Mouse (Mus musculus) Patski (cell line): ENCODE measurements around the gene Zfp280b. TPM values are rescaled to one million over a fixed set of nuclear protein-coding genes. Genes with fewer than 3 reads are reported as not detected.
"Not testable (repeated sequence)": the region's sequence is repeated elsewhere in the genome, so short reads cannot be mapped to it uniquely, and the experiment has no call there.

Experiments
- ATAC-seq: fragments of 100-300 bp; one replicate; pipeline ENCODE4 v1.8.0; 2021
- CTCF ChIA-PET: fragments of 350-600 bp; sonication (Branson Sonifier 250); formaldehyde crosslinking; loops from one replicate; lab custom pipeline; 2022; ENCODE audit warnings: inconsistent platforms; lab: Charles Lee
- POLR2A ChIA-PET: fragments of 350-600 bp; sonication (Branson Sonifier 250); formaldehyde crosslinking; loops from one replicate; lab custom pipeline; 2022; ENCODE audit warnings: antibody characterized with exemption, inconsistent platforms; lab: Charles Lee
- DNase-seq: peaks from one replicate; pipeline ENCODE4 v3.0.0-alpha.2; 2011; ENCODE audit warnings: low read depth, low spot score
- H3K27me3 ChIP-seq: fragments of 371-371 bp; one replicate; pipeline ENCODE4 v1.5.1; 2021
- CTCF ChIP-seq: fragments of 100-300 bp; IDR thresholded peaks from one replicate; pipeline ENCODE4 v1.5.1; 2021
- in situ Hi-C: fragments of 300-500 bp; cut with MboI; formaldehyde crosslinking; loops from 3 replicates; pipeline ENCODE4 v1.11.1; 2018; ENCODE audit warnings: low pct_unique_long_range_greater_than_20kb, mixed read lengths
- polyA plus RNA-seq: library from polyadenylated mRNA; unstranded; gene quantifications from one replicate; pipeline ENCODE4 v1.2.3, GENCODE M21; 2021

Gene Zfp280b
- 8.9 TPM for polyA plus RNA-seq

- CTCF ChIA-PET = interaction anchor here (0.8 kb wide), 1 partner anchor 11 kb away, joined by 3 read pairs; no protein-coding TSS in a partner anchor
- in situ Hi-C loops = no loop called here
- POLR2A ChIA-PET = no interaction called here
- DNase-seq (peak; percentile 42), ATAC-seq (peak; percentile 97)
- H3K27me3 ChIP-seq = no peaks in the 10 kb centered on the region
- TF ChIP-seq CTCF = peak; percentile 96
Observed at GRCm38 (mm10) chr10:76032402-76033118, at the start of gene Zfp280b. Zfp280b (plus strand) TSS chr10:76032650.

GRCm38 (mm10) chr10:75990430-75991042 lies 41.9 kb upstream of the Zfp280b start:
- POLR2A ChIA-PET = interaction anchor here (0.7 kb wide), 1 partner anchor 130 kb away, joined by 3 read pairs; no protein-coding TSS in a partner anchor
- ATAC-seq (no peak), DNase-seq (no peak)
- in situ Hi-C loops = loop anchor here (25.0 kb wide), 1 partner anchor 197 kb away; no protein-coding TSS in a partner anchor
- peaks cover 4% of the 10 kb centered on the region for H3K27me3 ChIP-seq
- CTCF ChIA-PET = no interaction called here
- no peak for TF ChIP-seq CTCF

- CTCF ChIA-PET = no interaction called here
- ATAC-seq (no peak), DNase-seq (no peak)
- peaks cover 15% of the 10 kb centered on the region for H3K27me3 ChIP-seq
- POLR2A ChIA-PET = no interaction called here
- in situ Hi-C loops = loop anchor here (25.0 kb wide), 1 partner anchor 194 kb away; no protein-coding TSS in a partner anchor
- TF ChIP-seq CTCF = no peak
Observed at GRCm38 (mm10) chr10:75993616-75994240, 38.7 kb upstream of the Zfp280b start.

- DNase-seq, POLR2A ChIA-PET, ATAC-seq, CTCF ChIA-PET: not testable (repeated sequence)
- peaks cover 15% of the 10 kb centered on the region for H3K27me3 ChIP-seq
- in situ Hi-C loops = loop anchor here (25.0 kb wide), 1 partner anchor 193 kb away; no protein-coding TSS in a partner anchor
Observed at GRCm38 (mm10) chr10:75994531-75995210, 37.8 kb upstream of the Zfp280b start.

GRCm38 (mm10) chr10:75995463-75995862 lies 37.0 kb upstream of the Zfp280b start:
- peaks cover 15% of the 10 kb centered on the region for H3K27me3 ChIP-seq
- CTCF ChIA-PET = no interaction called here
- ATAC-seq (no peak), DNase-seq (no peak)
- in situ Hi-C loops = loop anchor here (25.0 kb wide), 1 partner anchor 192 kb away; no protein-coding TSS in a partner anchor
- TF ChIP-seq CTCF = no peak
- POLR2A ChIA-PET = no interaction called here

- POLR2A ChIA-PET = no interaction called here
- TF ChIP-seq CTCF = no peak
- CTCF ChIA-PET = no interaction called here
- H3K27me3 ChIP-seq = peaks cover 15% of the 10 kb centered on the region
- DNase-seq (no peak), ATAC-seq (no peak)
- in situ Hi-C loops = loop anchor here (25.0 kb wide), 1 partner anchor 191 kb away; no protein-coding TSS in a partner anchor
Observed at GRCm38 (mm10) chr10:75996315-75996714, 36.1 kb upstream of the Zfp280b start.

GRCm38 (mm10) chr10:76001160-76001559 lies 31.3 kb upstream of the Zfp280b start:
- DNase-seq (no peak), ATAC-seq (no peak)
- ChIA-PET POLR2A (interaction anchor here (0.6 kb wide), 1 partner anchor 25 kb away, joined by 3 read pairs; no protein-coding TSS in a partner anchor), CTCF (no interaction called here)
- TF ChIP-seq CTCF = no peak
- peaks cover 9% of the 10 kb centered on the region for H3K27me3 ChIP-seq
- in situ Hi-C loops = no loop called here

- no peak for TF ChIP-seq CTCF
- DNase-seq (no peak), ATAC-seq (no peak)
- CTCF ChIA-PET = no interaction called here
- in situ Hi-C loops = no loop called here
- POLR2A ChIA-PET = no interaction called here
- peaks cover 4% of the 10 kb centered on the region for H3K27me3 ChIP-seq
Observed at GRCm38 (mm10) chr10:76002101-76002521, 30.3 kb upstream of the Zfp280b start.

- ChIA-PET CTCF (no interaction called here), POLR2A (no interaction called here)
- H3K27me3 ChIP-seq = peaks cover 4% of the 10 kb centered on the region
- no peak for TF ChIP-seq CTCF
- in situ Hi-C loops = no loop called here
- no peak for DNase-seq
- no peak for ATAC-seq
Observed at GRCm38 (mm10) chr10:76002615-76003014, 29.8 kb upstream of the Zfp280b start.

- CTCF ChIA-PET = no interaction called here
- POLR2A ChIA-PET = no interaction called here
- in situ Hi-C loops = no loop called here
Observed at GRCm38 (mm10) chr10:76003221-76003620, 29.2 kb upstream of the Zfp280b start.

More at GRCm38 (mm10) chr10:76003221-76003620, 29.2 kb upstream of the Zfp280b start:
- H3K27me3 ChIP-seq = peaks cover 4% of the 10 kb centered on the region
- no peak for ATAC-seq
- no peak for TF ChIP-seq CTCF
- no peak for DNase-seq
